Mouse (Mus musculus): ENCODE results near the gene Tfcp2.

The Tfcp2 gene

DNA sequence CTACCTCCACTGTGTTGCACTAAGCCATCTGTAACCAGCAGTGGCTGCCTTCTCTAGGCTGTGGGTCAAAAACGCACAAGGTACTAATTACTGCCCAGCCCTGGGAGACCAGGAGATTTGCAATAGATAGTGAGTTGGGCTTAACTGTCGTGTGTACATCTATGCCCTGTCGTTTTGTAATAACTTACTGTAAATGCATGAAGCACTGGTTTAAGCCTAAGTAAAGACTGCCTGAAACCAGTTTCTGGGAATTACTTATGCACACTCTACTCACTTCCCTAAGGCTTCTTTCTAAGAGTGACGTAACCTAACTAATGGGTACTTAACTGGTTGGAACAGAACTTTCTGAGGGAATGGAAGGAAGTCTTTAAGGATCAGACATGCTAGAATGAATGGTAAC lies 72.9 kb downstream of the Tfcp2 start:
- DNase-seq, result no peak

DNA sequence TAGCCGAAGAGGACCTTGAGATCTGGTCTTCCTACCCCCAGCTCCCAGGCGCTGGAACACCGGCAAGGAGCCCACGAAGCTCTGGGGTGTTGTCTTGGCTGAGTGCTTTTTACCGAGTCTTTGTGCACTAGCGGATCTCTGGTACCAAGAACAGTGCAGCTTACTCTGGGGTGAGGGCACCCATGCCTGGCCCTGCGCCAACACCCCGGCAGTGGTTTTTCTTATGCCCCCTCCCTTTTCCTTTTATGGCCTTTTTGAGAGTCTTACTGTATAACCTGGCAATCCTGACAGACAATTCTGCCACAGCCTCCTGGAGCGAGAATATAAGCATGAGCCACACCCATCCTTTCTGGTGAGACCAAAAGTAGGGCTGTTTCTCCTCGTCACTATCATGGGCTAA lies 73.5 kb downstream of the Tfcp2 start:
- no peak for DNase-seq

DNA sequence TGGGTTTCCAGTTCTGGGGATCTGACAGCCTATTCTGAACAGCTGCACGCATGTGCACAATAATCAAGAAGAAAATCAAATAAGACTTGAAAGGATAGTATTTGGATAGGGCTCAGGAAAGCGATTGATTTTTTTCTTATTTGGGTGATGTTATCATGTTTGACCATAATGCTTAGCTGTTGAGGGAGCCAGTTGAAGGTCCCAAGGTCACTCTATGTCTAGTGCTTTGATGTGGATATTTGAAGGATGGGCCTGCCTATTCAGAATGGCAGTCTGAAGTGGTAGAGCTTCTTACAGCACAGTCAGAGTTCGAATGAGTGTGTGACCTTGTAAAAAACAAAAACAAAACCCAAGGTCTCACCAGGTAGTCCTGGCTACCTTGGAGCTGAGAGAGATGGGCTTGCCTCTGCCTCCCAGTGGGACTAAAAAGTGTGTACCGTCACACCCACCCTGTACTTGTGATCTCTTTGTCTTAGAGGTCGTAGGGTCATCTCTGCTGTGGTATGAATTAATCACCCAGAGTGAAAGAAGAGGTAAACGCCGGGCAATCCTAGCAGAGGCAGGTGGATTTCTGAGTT lies 77.8 kb downstream of the Tfcp2 start:
- DNase-seq, result no peak

DNA sequence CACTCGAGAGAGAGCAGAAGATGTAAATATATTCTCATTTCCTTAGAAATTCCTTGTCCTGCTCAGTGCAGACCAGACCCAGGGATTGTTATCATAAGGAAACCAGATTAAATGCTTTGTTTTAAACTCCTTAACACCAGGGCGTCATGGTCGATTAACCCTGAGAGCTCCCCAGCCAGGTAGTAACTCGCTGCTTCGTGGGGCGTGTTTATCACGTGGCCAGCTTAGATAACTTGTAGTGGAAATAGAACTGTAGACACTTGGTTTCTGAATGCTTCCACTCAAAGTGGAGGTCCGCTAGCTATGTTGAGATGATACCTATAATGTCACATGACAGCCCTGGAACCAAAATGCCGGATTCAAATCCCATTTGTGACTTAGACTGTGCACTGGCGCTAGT lies 81.8 kb downstream of the Tfcp2 start:
- DNase-seq, result no peak

DNA sequence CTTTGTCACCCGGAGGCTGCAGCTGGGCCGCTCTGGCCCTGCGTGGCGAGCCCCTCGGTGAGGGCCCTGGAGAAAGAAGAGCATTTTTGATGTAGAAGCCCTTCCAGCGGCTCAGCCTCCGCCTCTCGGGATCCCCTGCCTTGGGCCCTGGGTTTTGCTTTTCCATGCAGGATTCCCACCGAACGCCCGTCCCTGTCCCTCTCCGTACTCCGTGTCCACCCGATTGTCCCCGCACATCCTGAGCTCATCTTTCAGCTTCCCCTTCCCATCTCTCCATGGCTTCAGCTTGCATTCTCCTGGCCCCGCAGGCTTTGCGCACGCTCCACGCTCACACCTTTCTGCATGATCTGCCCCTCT lies 82.6 kb downstream of the Tfcp2 start:
- no peak for DNase-seq

DNA sequence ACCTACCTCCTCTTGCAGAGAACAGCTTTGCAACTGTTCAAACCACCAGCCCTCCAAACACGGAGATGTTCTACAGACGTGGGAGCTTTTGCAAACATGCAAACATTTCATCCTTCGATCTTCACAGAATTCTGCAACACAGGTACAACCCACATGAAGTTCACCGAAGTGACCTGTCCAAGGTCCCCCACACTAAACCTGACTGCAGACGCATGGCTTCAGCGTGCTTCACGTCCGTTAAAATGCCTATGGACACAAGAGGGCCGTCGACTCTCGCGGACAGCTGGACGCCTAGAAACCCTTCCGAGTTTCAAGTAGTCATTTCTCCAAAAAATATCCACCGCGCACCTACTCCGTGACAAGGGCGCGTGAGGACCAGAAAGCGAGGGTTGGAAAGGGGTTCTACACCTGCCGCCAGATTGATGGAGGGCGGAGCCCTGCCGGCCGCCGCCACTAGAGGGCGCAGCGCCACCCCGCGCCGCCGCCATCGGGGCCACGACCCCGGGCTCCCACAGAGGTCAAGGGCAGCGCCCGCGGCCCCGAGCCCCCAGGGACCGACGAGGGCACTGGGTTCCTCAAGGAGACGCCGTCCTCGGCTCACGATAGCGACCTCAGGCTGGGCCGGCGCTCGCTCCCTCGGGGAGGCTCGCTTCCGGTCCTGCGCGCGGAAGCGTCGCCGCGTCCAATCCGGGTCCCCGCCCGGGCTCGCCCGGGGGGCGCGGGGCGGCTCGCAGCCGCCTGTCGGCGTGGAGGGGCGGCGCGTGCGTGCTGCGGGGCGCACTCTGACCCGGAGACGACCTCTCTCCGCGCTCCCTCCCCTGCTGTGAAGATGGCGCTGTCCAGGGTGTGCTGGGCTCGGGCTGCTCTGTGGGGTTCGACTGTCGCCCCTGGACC lies 83.3 kb downstream of the Tfcp2 start, which contains the start of gene Letmd1:
Letmd1 (plus strand) TSS at position 729 of the 894 bp plus-strand sequence.
- peak; percentile 89 to 92 for DNase-seq

DNA sequence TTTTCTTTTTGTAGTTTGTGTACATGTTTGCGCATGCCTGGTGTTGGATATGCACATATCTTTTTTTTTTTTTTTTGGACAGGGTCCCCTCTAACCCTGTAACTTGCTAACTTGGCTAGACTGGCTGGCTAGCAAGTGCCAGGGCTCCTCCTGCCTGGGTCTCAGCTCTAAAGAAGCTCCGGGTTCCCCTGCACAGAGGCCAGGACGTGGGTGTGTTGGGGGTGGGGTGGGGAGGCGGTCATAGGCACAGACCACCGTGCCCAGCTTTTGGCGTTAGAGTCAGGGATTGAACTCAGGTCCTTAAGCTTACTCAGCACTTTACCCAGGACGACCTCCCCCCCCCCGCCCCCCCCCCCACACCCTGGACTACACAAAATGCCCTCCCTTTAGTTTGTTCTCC lies 84.1 kb downstream of the Tfcp2 start:
- no peak for DNase-seq

DNA sequence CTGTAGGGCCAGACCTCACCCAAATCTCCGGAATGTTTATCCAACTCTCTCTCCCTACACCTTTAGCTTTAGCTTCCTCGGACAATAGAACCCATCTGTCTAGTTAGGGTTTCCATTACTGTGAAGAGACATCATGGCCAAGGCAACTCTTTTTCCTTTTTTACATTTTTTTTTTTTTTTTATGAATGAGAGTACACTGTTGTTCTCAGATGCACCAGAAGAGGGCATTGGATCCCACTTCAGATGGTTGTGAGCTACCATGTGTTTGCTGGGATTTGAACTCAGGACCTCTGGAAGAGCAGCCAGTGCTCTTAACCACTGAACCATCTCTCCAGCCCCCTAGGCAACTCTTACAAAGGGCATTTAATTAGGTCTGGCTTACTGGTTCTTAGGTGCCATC lies 86.4 kb downstream of the Tfcp2 start:
- DNase-seq, result no peak

DNA sequence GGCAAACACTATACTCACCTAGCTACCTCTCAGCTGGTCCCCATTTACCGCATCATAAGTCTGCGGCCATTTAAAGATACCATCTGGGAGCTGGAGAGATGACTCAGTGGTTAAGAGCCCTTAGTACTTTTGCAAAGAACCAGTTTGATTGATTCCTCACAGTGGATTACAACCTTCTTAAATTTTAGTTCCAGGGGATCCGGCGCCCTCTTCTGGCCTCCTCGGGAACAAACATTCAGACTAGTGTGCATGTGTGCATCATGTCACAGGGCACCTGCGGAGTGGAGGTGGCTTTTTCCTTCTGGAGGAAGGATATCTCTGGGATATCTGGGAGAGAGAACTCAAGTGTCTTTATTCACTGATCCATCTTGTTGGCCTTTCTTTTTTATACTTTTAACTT lies 88.1 kb downstream of the Tfcp2 start:
- DNase-seq, result peak; percentile 66 to 73

DNA sequence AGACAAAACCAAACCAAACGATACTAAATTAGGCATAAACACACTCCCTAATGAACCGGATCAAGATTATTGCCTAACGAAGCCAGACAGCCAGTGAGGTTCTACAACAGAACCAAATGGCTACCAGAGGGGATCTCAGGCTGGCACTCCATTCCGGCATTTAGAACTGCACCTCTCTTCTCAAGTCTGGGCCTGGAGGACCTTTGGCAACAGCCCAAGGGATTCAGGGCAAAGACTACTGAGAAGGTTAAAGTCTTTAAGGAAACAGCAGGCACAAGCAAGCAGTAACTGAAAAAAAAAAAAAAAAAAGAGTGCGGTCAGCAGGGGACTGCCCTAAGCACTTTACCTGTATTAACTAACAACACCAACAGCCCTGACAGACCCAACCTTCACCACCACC lies 89.7 kb downstream of the Tfcp2 start:
- DNase-seq, result no peak

DNA sequence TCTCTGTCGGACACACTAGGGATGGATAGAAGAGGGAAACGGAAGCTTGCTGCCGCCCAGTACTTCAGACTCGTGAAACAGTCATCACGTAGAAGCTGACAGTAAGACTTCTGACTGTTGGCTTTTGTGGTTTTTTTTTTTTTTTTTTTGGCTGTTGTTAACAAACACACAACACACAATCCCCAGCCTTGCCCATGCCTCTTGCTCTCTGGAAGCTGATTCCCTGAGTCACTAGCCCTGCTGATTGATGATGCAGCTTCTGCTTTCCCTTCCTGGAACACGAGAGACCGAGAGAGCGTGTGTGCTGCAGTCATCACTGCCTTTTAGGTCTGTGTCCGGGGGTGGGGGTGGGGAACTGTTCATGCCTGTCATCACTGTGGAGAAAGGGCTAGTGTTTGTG lies 90.2 kb downstream of the Tfcp2 start:
- no peak for DNase-seq

DNA sequence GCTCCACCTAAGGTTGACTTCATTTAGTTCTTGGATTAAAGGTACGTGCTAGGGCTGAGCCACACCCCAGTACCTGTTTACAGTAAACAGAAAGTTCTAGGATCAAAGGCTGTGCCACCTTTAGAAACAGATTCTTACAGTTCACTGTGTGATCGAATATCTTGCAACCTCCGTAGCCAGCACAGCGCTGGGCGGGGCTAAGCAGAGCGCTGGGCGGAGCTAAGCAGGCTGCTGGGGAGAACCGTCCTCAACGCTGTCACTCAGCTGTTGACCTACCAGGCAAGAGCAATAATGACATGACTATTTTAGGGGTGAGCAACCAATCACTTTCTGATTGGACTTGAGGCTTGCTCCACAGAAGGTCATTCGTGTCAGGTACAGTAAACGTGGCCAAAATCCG lies 90.9 kb downstream of the Tfcp2 start:
- DNase-seq, result peak; percentile 53 to 67

DNA sequence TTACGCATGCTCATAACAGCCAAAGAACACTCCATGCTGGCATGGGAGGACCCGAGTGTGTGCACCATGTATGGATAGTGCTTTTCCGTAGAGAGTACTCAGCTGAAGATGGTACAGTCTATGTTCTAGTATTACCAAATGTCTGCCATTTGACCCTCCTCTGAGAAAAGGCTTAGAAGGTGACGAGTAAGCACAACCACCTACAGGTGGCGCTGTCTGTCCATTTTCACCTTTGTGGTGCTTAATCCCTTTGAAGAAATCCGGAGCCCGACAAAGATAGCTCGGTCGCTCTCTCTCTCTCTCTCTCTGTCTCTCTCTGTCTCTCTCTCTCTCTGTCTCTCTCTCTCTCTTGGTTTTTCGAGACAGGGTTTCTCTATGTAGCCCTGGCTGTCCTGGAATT lies 93.8 kb downstream of the Tfcp2 start:
- peak; percentile 60 to 61 for DNase-seq

DNA sequence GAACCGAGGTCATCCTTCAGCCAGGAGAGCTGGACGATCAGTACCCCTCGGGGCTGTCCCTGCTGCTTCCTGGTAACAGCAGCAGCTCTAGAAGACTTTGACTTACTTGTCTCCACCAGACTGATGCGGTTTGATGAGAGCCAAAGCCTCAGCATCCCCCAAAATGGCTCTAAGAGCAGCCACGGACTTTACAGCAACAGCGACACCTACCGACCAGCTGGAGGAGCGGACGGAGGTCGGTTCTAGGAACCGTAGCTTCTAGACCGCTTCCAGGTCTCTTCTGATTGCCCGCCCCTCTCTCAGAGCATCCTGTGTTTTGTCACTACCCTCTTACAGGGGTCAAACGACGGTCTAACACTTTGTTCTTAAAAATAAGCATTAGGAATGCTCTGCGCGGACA lies 94.5 kb downstream of the Tfcp2 start:
- peak; percentile 73 to 74 for DNase-seq

DNA sequence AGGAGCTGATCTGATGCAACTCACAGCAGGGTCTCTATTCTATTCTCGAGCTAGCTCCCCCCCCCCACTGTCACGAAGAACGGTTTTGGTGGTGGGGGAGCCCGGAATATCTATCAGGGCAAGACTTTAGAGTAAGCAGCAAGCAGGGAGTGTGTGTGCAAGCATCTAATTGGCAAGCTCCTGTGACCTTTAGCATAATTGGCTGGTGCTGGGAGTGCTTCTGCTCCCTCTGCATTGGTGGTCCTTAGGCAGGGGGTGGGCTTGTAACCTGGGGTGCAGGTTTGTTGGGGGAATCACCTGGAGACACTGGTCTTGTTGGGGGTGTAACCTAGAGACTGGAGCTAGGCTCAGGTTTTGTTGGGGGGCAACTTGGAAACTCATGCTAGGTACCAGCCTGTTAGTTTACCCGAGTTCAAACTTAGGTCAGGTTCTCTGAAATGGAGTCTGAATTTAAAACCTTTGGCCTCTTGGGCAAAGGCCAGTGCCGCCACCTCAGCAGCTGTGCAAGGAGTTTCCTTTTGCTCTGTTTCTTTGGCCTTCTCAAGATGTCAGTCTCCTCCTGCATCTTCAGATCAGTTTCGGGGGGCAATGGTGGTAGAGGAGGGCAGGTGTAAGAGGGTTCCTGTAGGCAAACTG lies 95.3 kb downstream of the Tfcp2 start:
- no peak for DNase-seq

DNA sequence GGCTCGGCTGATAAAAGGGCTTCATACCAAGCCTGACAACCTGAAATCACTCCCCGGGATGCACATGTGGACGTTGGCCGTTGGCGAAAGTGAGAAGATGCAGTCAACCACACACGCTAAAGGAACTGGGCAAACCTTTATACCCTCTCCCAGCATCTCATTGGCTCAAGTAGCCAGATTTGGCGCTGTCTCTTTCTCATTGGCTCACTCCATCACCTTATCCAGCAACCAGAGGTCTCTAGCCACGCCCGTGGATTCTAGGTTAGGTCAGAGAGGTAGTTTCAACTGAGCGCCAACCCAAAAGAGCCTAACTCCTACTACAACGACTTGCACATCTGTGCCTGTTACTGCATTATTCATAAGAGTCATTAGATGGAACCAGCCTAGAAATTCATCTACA lies 99.3 kb downstream of the Tfcp2 start:
- DNase-seq, result no peak

DNA sequence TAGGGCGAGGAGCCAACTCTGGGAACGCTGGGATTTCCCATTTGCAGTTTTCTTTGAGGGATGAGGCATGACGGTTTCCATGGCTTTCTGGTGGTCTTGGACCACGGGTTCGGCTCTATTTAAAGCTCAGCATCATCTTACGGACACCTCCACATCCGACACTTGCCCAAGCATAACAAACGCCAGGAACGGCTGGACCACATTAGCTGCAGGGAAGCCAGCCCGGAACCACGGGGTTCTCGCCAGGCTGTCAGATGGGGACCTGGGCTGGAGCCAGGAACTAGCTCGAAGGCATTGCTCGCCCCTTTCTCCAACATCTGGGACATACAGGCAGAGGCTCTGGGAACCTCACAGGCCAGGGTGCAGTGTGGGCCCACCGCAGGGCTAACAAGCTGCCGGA lies 100.6 kb downstream of the Tfcp2 start:
- no peak for DNase-seq

DNA sequence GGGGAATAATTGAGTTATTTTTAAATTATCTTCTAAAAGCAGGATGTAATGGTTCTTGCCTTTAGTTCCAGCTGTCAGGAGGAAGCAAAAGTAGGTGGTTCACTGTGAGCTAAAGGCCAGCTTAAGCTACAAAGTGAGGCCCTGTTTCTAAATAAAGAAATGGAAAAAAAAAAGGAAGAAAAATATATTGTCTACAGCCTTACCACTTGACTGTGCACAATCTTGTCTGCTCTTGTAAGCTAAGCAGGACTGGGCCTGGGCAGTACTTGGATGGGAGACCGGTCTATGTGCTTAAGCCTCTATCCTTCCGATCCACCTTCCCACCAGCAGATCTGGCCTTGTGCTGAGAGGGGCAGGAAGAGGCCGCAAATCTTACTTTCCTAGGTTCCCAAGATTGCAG lies 102.3 kb downstream of the Tfcp2 start:
- no peak for DNase-seq

DNA sequence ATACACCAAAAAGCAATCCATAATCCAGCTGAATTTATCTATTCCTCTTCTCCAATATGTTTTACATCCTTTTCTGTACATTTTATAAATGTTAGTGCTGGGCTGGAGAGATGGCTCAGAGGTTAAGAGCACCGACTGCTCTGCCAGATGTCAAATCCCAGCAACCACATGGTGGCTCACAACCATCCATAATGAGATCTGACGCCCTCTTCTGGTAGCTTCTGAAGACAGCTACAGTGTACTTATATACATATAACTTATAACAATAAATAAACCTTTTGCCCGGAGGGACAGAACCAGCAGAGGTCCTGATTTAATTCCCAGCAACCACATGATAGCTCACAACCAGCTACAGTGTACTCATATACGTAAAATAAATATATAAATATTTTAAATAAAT lies 103.2 kb downstream of the Tfcp2 start:
- DNase-seq, result no peak
